ENCODE assay signal across 28 mouse cellular contexts in genomic region chr11:20206626-20207223, GRCm38 (mm10). TPM values are rescaled to one million over a fixed set of nuclear protein-coding genes. Genes with fewer than 3 reads are reported as not detected.
DNase-seq lines count a peak whose midpoint lies in the region; ATAC-seq and TF ChIP-seq lines count a peak whose summit lies in the region.
"Had no signal": no experiment of that assay in that cellular context is flagged by ENCODE, and none has a peak within 500 bp of the region (broad histone marks: within the 10 kb centered on the region; RNA-seq: fewer than 3 reads in every experiment).

No protein-coding gene starts in this region.

- peaks cover 60% of the 10 kb centered on the region for H3K4me1 ChIP-seq in forebrain, embryonic 15.5 days
- peaks cover 2% of the 10 kb centered on the region for H3K4me1 ChIP-seq in forebrain, embryonic 11.5 days (replicated peaks; ENCODE audit: control insufficient read depth, insufficient read depth, low read length)
- peaks cover 49% of the 10 kb centered on the region for H3K4me1 ChIP-seq in kidney, postnatal 0 days (replicated peaks; ENCODE audit: insufficient read depth, low read length)
- H3K4me1 ChIP-seq in neural tube, embryonic 13.5 days (replicated peaks), result peaks cover 64% of the 10 kb centered on the region
- peaks cover 27% of the 10 kb centered on the region for H3K4me1 ChIP-seq in embryonic facial prominence, embryonic 10.5 days

- H3K27ac ChIP-seq in forebrain, embryonic 15.5 days (replicated peaks), result peak overlapping the region; percentile 41
- H3K27ac ChIP-seq in forebrain, embryonic 11.5 days (ENCODE audit: low read depth, low read length), result no peak overlapping the region
- no peak overlapping the region for H3K27ac ChIP-seq in kidney, postnatal 0 days
- 0 out of 2 replicates have a peak overlapping the region, but pooled peaks have one; percentile 2 for H3K27ac ChIP-seq in neural tube, embryonic 13.5 days (replicated peaks)
- no peak overlapping the region for H3K27ac ChIP-seq in embryonic facial prominence, embryonic 10.5 days (replicated peaks)
- H3K27ac ChIP-seq: hindbrain, embryonic 13.5 days; limb, embryonic 12.5 days; liver, embryonic 14.5 days; lung, embryonic 15.5 days; midbrain, embryonic 13.5 days; neural tube, embryonic 12.5 days had no signal

- TF ChIP-seq CTCF in kidney, postnatal 0 days (IDR thresholded peaks at IDR 0.05; ENCODE audit: low read depth), result no peak

- no peaks in the 10 kb centered on the region for H3K27me3 ChIP-seq in forebrain, embryonic 15.5 days
- no peaks in the 10 kb centered on the region for H3K27me3 ChIP-seq in forebrain, embryonic 11.5 days (ENCODE audit: control insufficient read depth, insufficient read depth, low read length)
- H3K27me3 ChIP-seq in kidney, postnatal 0 days (ENCODE audit: insufficient read depth, low read length), result no peaks in the 10 kb centered on the region
- H3K27me3 ChIP-seq in neural tube, embryonic 13.5 days, result no peaks in the 10 kb centered on the region
- no peaks in the 10 kb centered on the region for H3K27me3 ChIP-seq in embryonic facial prominence, embryonic 10.5 days (replicated peaks; ENCODE audit: low read depth, poor library complexity, severe bottlenecking)
- H3K27me3 ChIP-seq: heart, embryonic 12.5 days; hindbrain, embryonic 13.5 days; limb, embryonic 12.5 days; lung, embryonic 15.5 days; midbrain, embryonic 13.5 days; neural tube, embryonic 12.5 days had no signal

- DNase-seq in forebrain, embryonic 11.5 days (ENCODE audit: low spot score), result no peak
- peak; percentile 3 for DNase-seq in kidney, postnatal 0 days (ENCODE audit: low spot score)
- no peak for DNase-seq in kidney, adult 8-10 months
- no peak for DNase-seq in neural tube, embryonic 10.5 days (ENCODE audit: extremely low spot score, low spot score)
- DNase-seq in embryonic facial prominence, embryonic 10.5 days (ENCODE audit: low spot score), result no peak
- DNase-seq: adrenal gland, adult 8-10 months; cerebellum, adult 2 months; cerebellum, postnatal 36 days; embryo, embryonic 11 days; gastrocnemius, postnatal 14 days; heart, adult 11 months; kidney, adult 2 months; kidney, postnatal 14 days; layer of hippocampus, postnatal 36 days; lung, postnatal 4 days; retina, postnatal 1 day; right cerebral cortex, postnatal 25 days; spleen, adult 18-20 months had no signal

- no peaks in the 10 kb centered on the region for H3K36me3 ChIP-seq in forebrain, embryonic 15.5 days
- H3K36me3 ChIP-seq in forebrain, embryonic 11.5 days (ENCODE audit: control insufficient read depth, insufficient read depth, low read length), result no peaks in the 10 kb centered on the region
- no peaks in the 10 kb centered on the region for H3K36me3 ChIP-seq in kidney, postnatal 0 days (ENCODE audit: insufficient read depth, low read length)
- H3K36me3 ChIP-seq in neural tube, embryonic 13.5 days, result no peaks in the 10 kb centered on the region
- H3K36me3 ChIP-seq in embryonic facial prominence, embryonic 10.5 days (replicated peaks), result peaks cover 17% of the 10 kb centered on the region
- H3K36me3 ChIP-seq: hindbrain, embryonic 13.5 days; limb, embryonic 12.5 days; lung, embryonic 15.5 days; midbrain, embryonic 13.5 days; neural tube, embryonic 12.5 days had no signal

- H3K9ac ChIP-seq in forebrain, embryonic 15.5 days (replicated peaks), result no peak overlapping the region
- no peak overlapping the region for H3K9ac ChIP-seq in forebrain, embryonic 11.5 days (ENCODE audit: low read length)
- no peak overlapping the region for H3K9ac ChIP-seq in kidney, postnatal 0 days (ENCODE audit: low read depth, low read length)
- no peak overlapping the region for H3K9ac ChIP-seq in neural tube, embryonic 13.5 days
- H3K9ac ChIP-seq: hindbrain, embryonic 13.5 days; limb, embryonic 12.5 days; liver, embryonic 14.5 days; lung, embryonic 15.5 days; midbrain, embryonic 13.5 days; neural tube, embryonic 12.5 days had no signal

- no peak for ATAC-seq in forebrain, embryonic 15.5 days (replicated peaks)
- ATAC-seq in forebrain, embryonic 11.5 days (replicated peaks; ENCODE audit: low FRiP score), result no peak
- no peak for ATAC-seq in kidney, postnatal 0 days (replicated peaks; ENCODE audit: low FRiP score, low read depth)
- no peak for ATAC-seq in neural tube, embryonic 13.5 days (ENCODE audit: low read depth)
- ATAC-seq: CD4-positive, CD25-positive, alpha-beta regulatory T cell, adult 4 months; midbrain, embryonic 13.5 days had no signal

- no peaks in the 10 kb centered on the region for H3K9me3 ChIP-seq in forebrain, embryonic 15.5 days
- no peaks in the 10 kb centered on the region for H3K9me3 ChIP-seq in forebrain, embryonic 11.5 days (ENCODE audit: control insufficient read depth, low read length)
- H3K9me3 ChIP-seq in kidney, postnatal 0 days (replicated peaks; ENCODE audit: low read length), result no peaks in the 10 kb centered on the region
- no peaks in the 10 kb centered on the region for H3K9me3 ChIP-seq in neural tube, embryonic 13.5 days
- H3K9me3 ChIP-seq in embryonic facial prominence, embryonic 10.5 days, result no peaks in the 10 kb centered on the region
- H3K9me3 ChIP-seq: heart, embryonic 12.5 days; hindbrain, embryonic 13.5 days; limb, embryonic 12.5 days; lung, embryonic 15.5 days; midbrain, embryonic 13.5 days; neural tube, embryonic 12.5 days had no signal

- no peak overlapping the region for H3K4me3 ChIP-seq in forebrain, embryonic 15.5 days
- H3K4me3 ChIP-seq in forebrain, embryonic 11.5 days (ENCODE audit: low read depth, low read length), result no peak overlapping the region
- H3K4me3 ChIP-seq in kidney, postnatal 0 days (replicated peaks; ENCODE audit: low read depth, low read length), result no peak overlapping the region
- H3K4me3 ChIP-seq in neural tube, embryonic 13.5 days, result no peak overlapping the region
- no peak overlapping the region for H3K4me3 ChIP-seq in embryonic facial prominence, embryonic 10.5 days
- H3K4me3 ChIP-seq: heart, embryonic 12.5 days; hindbrain, embryonic 13.5 days; limb, embryonic 12.5 days; lung, embryonic 15.5 days; midbrain, embryonic 13.5 days; neural tube, embryonic 12.5 days had no signal

- H3K4me2 ChIP-seq in forebrain, embryonic 15.5 days (replicated peaks), result no peak overlapping the region
- H3K4me2 ChIP-seq in forebrain, embryonic 11.5 days (ENCODE audit: low read depth, low read length, severe bottlenecking), result no peak overlapping the region
- H3K4me2 ChIP-seq in kidney, postnatal 0 days (ENCODE audit: low read length), result no peak overlapping the region
- H3K4me2 ChIP-seq in neural tube, embryonic 13.5 days, result no peak overlapping the region
- H3K4me2 ChIP-seq: heart, embryonic 12.5 days; hindbrain, embryonic 13.5 days; limb, embryonic 12.5 days; lung, embryonic 15.5 days; midbrain, embryonic 13.5 days; neural tube, embryonic 12.5 days had no signal

- 48% methylated on average over 2 of the region's 2 CpGs for WGBS in forebrain, embryonic 15.5 days
- WGBS in forebrain, embryonic 11.5 days, result 85% methylated on average over 2 of the region's 2 CpGs
- 19% methylated on average over 2 of the region's 2 CpGs for whole genome bisulfite sequencing in kidney, postnatal 0 days
- WGBS in neural tube, embryonic 13.5 days, result 70% methylated on average over 2 of the region's 2 CpGs
- 88% methylated on average over 2 of the region's 2 CpGs for WGBS in embryonic facial prominence, embryonic 10.5 days

RNA-seq across cellular contexts. Expression of gene Rab1a, which starts 5.5 kb away (rescaled TPM):
- 308 and 314 TPM in 2 replicates for polyA plus RNA-seq in forebrain, embryonic 15.5 days (2015; fragmentation: Nextera tagmentation; extraction: Ambion mirVana)
- 227 and 242 TPM in 2 replicates for polyA plus RNA-seq in forebrain, embryonic 11.5 days (2014; fragmentation: Nextera tagmentation; extraction: Ambion mirVana)
- polyA plus RNA-seq in kidney, postnatal 0 days (2015; fragmentation: Nextera tagmentation; extraction: Ambion mirVana), result 322 and 341 TPM in 2 replicates
- 315 and 339 TPM in 2 replicates for polyA plus RNA-seq in neural tube, embryonic 13.5 days (2015; fragmentation: Nextera tagmentation; extraction: Ambion mirVana)
- polyA plus RNA-seq in embryonic facial prominence, embryonic 10.5 days (2016; fragmentation: Nextera tagmentation; extraction: Ambion mirVana), result 198 and 205 TPM in 2 replicates

RNA-seq across cellular contexts. Expression of gene Cep68, which starts 42.5 kb away (rescaled TPM):
- polyA plus RNA-seq in forebrain, embryonic 15.5 days (2015; fragmentation: Nextera tagmentation; extraction: Ambion mirVana), result 26.3 and 28.8 TPM in 2 replicates
- 41.0 and 41.1 TPM in 2 replicates for polyA plus RNA-seq in forebrain, embryonic 11.5 days (2014; fragmentation: Nextera tagmentation; extraction: Ambion mirVana)
- 22.5 and 24.9 TPM in 2 replicates for polyA plus RNA-seq in kidney, postnatal 0 days (2015; fragmentation: Nextera tagmentation; extraction: Ambion mirVana)
- polyA plus RNA-seq in neural tube, embryonic 13.5 days (2015; fragmentation: Nextera tagmentation; extraction: Ambion mirVana), result 28.4 and 29.3 TPM in 2 replicates
- 43.6 and 46.9 TPM in 2 replicates for polyA plus RNA-seq in embryonic facial prominence, embryonic 10.5 days (2016; fragmentation: Nextera tagmentation; extraction: Ambion mirVana)

Comparison
In these comparisons a context has a peak if more than half of its experiments do, and no peak if none do; other contexts are left out.
1. H3K27ac ChIP-seq: peak in forebrain, embryonic 15.5 days (single experiment) and neural tube, embryonic 13.5 days (single experiment); none in forebrain, embryonic 11.5 days (single experiment), kidney, postnatal 0 days (single experiment) and embryonic facial prominence, embryonic 10.5 days (single experiment).